Comparison of ENCODE assay signal across 13 mouse cellular contexts in the genomic region with DNA sequence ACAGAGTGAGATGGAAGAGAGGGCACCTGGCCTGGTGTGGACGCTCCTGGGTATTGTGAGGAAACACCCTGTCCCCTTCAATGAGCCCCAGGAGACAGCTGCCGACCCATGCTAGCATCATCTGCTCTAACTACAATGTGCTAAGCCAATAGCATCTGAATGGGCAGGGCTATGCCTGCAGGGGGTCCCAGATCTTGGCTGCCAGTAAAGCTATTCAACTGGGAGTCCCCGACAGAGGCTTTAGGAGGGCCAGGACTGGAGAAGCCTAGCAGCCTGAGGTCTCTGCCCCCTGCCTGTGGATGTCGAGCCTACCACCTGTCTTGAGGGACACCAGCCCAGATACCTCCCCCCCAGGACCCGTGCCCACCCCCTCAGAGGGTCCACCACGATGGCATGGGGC. TPM values are rescaled to one million over a fixed set of nuclear protein-coding genes. Genes with fewer than 3 reads are reported as not detected.
DNase-seq lines count a peak whose midpoint lies in the region; ATAC-seq and TF ChIP-seq lines count a peak whose summit lies in the region.
"Had no signal": no experiment of that assay in that cellular context is flagged by ENCODE, and none has a peak within 500 bp of the region (broad histone marks: within the 10 kb centered on the region; RNA-seq: fewer than 3 reads in every experiment).

No protein-coding gene starts in this region.

- H3K4me1 ChIP-seq in cerebellum, adult 2 months (ENCODE audit: control insufficient read depth, insufficient read depth, low read length): peaks cover 16% of the 10 kb centered on the region
- H3K4me1 ChIP-seq in neural tube, embryonic 13.5 days (replicated peaks): peaks cover 12% of the 10 kb centered on the region
- peaks cover 3% of the 10 kb centered on the region; the same call in 1 of the 2 replicates for H3K4me1 ChIP-seq in midbrain, embryonic 12.5 days
- H3K4me1 ChIP-seq: embryonic facial prominence, embryonic 13.5 days had no signal

- H3K36me3 ChIP-seq in neural tube, embryonic 13.5 days: peaks cover 96% of the 10 kb centered on the region
- H3K36me3 ChIP-seq in midbrain, embryonic 12.5 days: peaks cover 90% of the 10 kb centered on the region

- DNase-seq in cerebellum, adult 2 months: peak in 1 of 2 experiments; percentile 66
- DNase-seq in cerebellum, adult 11 months: no peak
- no peak for DNase-seq in neural tube, embryonic 10.5 days (ENCODE audit: extremely low spot score, low spot score)
- DNase-seq in retina, postnatal 1 day: peak; percentile 79
- no peak for DNase-seq in urinary bladder, postnatal 25 days (ENCODE audit: low spot score)
- no peak for DNase-seq in spleen, postnatal 14 days (ENCODE audit: low spot score in 2 of 2)
- DNase-seq: liver; lung, adult 18-20 months; lung, postnatal 36 days; thymus, postnatal 4 days had no signal

- H3K9ac ChIP-seq in neural tube, embryonic 13.5 days: no peak overlapping the region
- no peak overlapping the region for H3K9ac ChIP-seq in midbrain, embryonic 12.5 days (replicated peaks)
- H3K9ac ChIP-seq: embryonic facial prominence, embryonic 13.5 days had no signal

- ATAC-seq in neural tube, embryonic 13.5 days (ENCODE audit: low read depth): no peak
- ATAC-seq in midbrain, embryonic 12.5 days (ENCODE audit: low FRiP score, low read depth): no peak

- H3K9me3 ChIP-seq in neural tube, embryonic 13.5 days: no peaks in the 10 kb centered on the region
- no peaks in the 10 kb centered on the region for H3K9me3 ChIP-seq in midbrain, embryonic 12.5 days
- H3K9me3 ChIP-seq: embryonic facial prominence, embryonic 13.5 days had no signal

- 7% methylated on average over 6 of the region's 6 CpGs for WGBS in cerebellum, adult 2 months
- 33% methylated on average over 6 of the region's 6 CpGs for WGBS in neural tube, embryonic 13.5 days
- WGBS in midbrain, embryonic 12.5 days: 44% methylated on average over 6 of the region's 6 CpGs

- H3K4me3 ChIP-seq in cerebellum, adult 2 months (replicated peaks; ENCODE audit: insufficient read depth, low read depth, low read length): no peak overlapping the region
- no peak overlapping the region for H3K4me3 ChIP-seq in neural tube, embryonic 13.5 days
- H3K4me3 ChIP-seq in midbrain, embryonic 12.5 days: no peak overlapping the region
- H3K4me3 ChIP-seq: embryonic facial prominence, embryonic 13.5 days had no signal

- TF ChIP-seq POLR2A in cerebellum, adult 2 months (IDR thresholded peaks at IDR 0.05; ENCODE audit: borderline replicate concordance, insufficient read depth, low read length): no peak

- H3K27ac ChIP-seq in cerebellum, adult 2 months (ENCODE audit: insufficient read depth, low read length): peak overlapping the region; percentile 5; the same call in 1 of the 2 replicates
- peak overlapping the region; percentile 62 for H3K27ac ChIP-seq in neural tube, embryonic 13.5 days (replicated peaks)
- peak overlapping the region; percentile 54 for H3K27ac ChIP-seq in midbrain, embryonic 12.5 days (replicated peaks)
- H3K27ac ChIP-seq: embryonic facial prominence, embryonic 13.5 days had no signal

- no peaks in the 10 kb centered on the region for H3K27me3 ChIP-seq in cerebellum, adult 2 months (ENCODE audit: control insufficient read depth, insufficient read depth, low read length)
- H3K27me3 ChIP-seq in neural tube, embryonic 13.5 days: no peaks in the 10 kb centered on the region
- 0 out of 2 replicates have a peak, but pooled peaks cover 8% of the 10 kb centered on the region for H3K27me3 ChIP-seq in midbrain, embryonic 12.5 days

- H3K4me2 ChIP-seq in neural tube, embryonic 13.5 days: no peak overlapping the region
- H3K4me2 ChIP-seq in midbrain, embryonic 12.5 days (replicated peaks): no peak overlapping the region
- H3K4me2 ChIP-seq: embryonic facial prominence, embryonic 13.5 days had no signal

- no peak for TF ChIP-seq CTCF in cerebellum, adult 2 months (IDR thresholded peaks at IDR 0.05; ENCODE audit: borderline replicate concordance, insufficient read depth, low read depth, low read length)

RNA-seq across cellular contexts. Expression of gene Nxph4, which starts 8.4 kb away (rescaled TPM):
- 30.3 and 33.8 TPM in 2 replicates for polyA plus RNA-seq in cerebellum, adult 2 months (2012; rRNA removed)
- polyA plus RNA-seq in neural tube, embryonic 13.5 days (2015; fragmentation: Nextera tagmentation; extraction: Ambion mirVana): 128 and 133 TPM in 2 replicates
- polyA plus RNA-seq in midbrain, embryonic 12.5 days (2016; fragmentation: Nextera tagmentation; extraction: Ambion mirVana): 55.9 and 58.2 TPM in 2 replicates

RNA-seq across cellular contexts. Expression of gene Shmt2, which starts 20.5 kb away (rescaled TPM):
- 68.2 and 69.8 TPM in 2 replicates for polyA plus RNA-seq in cerebellum, adult 2 months (2012; rRNA removed)
- polyA plus RNA-seq in neural tube, embryonic 13.5 days (2015; fragmentation: Nextera tagmentation; extraction: Ambion mirVana): 52.4 and 53.0 TPM in 2 replicates
- 75.1 and 77.8 TPM in 2 replicates for polyA plus RNA-seq in midbrain, embryonic 12.5 days (2016; fragmentation: Nextera tagmentation; extraction: Ambion mirVana)

RNA-seq across cellular contexts. Expression of gene Ndufa4l2, which starts 28.0 kb away (rescaled TPM):
- 10.4 and 11.5 TPM in 2 replicates for polyA plus RNA-seq in cerebellum, adult 2 months (2012; rRNA removed)
- polyA plus RNA-seq in neural tube, embryonic 13.5 days (2015; fragmentation: Nextera tagmentation; extraction: Ambion mirVana): 10.1 and 10.6 TPM in 2 replicates
- polyA plus RNA-seq in midbrain, embryonic 12.5 days (2016; fragmentation: Nextera tagmentation; extraction: Ambion mirVana): 7.0 and 7.6 TPM in 2 replicates

RNA-seq across cellular contexts. Expression of gene Stac3, which starts 41.2 kb away (rescaled TPM):
- 8.3 TPM in 2 replicates for polyA plus RNA-seq in cerebellum, adult 2 months (2012; rRNA removed)
- polyA plus RNA-seq in neural tube, embryonic 13.5 days (2015; fragmentation: Nextera tagmentation; extraction: Ambion mirVana): 2.4 and 3.2 TPM in 2 replicates
- 0.89 and 1.6 TPM in 2 replicates for polyA plus RNA-seq in midbrain, embryonic 12.5 days (2016; fragmentation: Nextera tagmentation; extraction: Ambion mirVana)

Comparison
In these comparisons a context has a peak if more than half of its experiments do, and no peak if none do; other contexts are left out.
1. H3K27ac ChIP-seq: peak in every context shown above with its lines; median percentile 62 in neural tube, embryonic 13.5 days; 54 in midbrain, embryonic 12.5 days; 5 in cerebellum, adult 2 months.